Mouse (Mus musculus): ENCODE measurements around the gene Tcf7l2. TPM values are rescaled to one million over a fixed set of nuclear protein-coding genes. Genes with fewer than 3 reads are reported as not detected.
A peak's percentile ranks its signal among the peaks of the same experiment; 100 is the strongest.

The Tcf7l2 gene
- polyA plus RNA-seq, 1 experiment from 2014 or later = 215 TPM

- H3K27ac ChIP-seq = no peak overlapping the region
- no peaks in the 10 kb centered on the region for H3K9me3 ChIP-seq (replicated peaks)
- H3K9ac ChIP-seq = no peak overlapping the region
- WGBS = 86% methylated on average over 7 of the region's 7 CpGs
- no peak for ATAC-seq
- no peaks in the 10 kb centered on the region for H3K27me3 ChIP-seq
- H3K4me1 ChIP-seq = peaks cover 6% of the 10 kb centered on the region; the same call in 1 of the 2 replicates
- H3K36me3 ChIP-seq (ENCODE audit: poor library complexity, severe bottlenecking) = peaks cover 17% of the 10 kb centered on the region
- H3K4me2 ChIP-seq = no peak overlapping the region
- no peak overlapping the region for H3K4me3 ChIP-seq
These were observed 75.4 kb downstream of the Tcf7l2 start for GRCm38 (mm10) chr19:55816974-55817373.

DNA sequence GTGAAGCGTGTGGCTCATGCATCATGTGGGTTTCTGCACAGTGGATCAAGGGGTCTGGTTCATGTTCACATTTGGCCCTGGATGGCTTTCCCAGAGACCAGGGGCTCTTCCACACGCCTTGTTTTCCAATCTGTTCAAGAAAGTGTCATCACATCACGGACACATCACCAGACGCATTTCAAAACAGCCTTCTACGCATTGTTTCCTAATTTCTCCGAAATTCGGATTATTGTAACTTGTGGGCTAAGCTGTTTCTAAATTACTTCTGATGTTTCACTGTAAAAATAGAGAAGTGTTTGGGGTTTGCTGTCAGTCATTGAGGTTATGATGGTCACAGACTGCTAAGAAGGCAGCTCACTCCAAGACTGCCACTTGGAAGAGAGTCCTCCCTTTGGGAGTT is 78.6 kb downstream of the Tcf7l2 start:
- no peak overlapping the region for H3K4me2 ChIP-seq
- H3K4me3 ChIP-seq = no peak overlapping the region
- no peak for ATAC-seq
- no peaks in the 10 kb centered on the region for H3K9me3 ChIP-seq (replicated peaks)
- 95% methylated on average over 7 of the region's 7 CpGs for WGBS
- H3K36me3 ChIP-seq (ENCODE audit: poor library complexity, severe bottlenecking) = peaks cover 17% of the 10 kb centered on the region
- no peak overlapping the region for H3K9ac ChIP-seq
- no peak overlapping the region for H3K27ac ChIP-seq
- H3K27me3 ChIP-seq = no peaks in the 10 kb centered on the region
- H3K4me1 ChIP-seq = peaks cover 5% of the 10 kb centered on the region; the same call in 1 of the 2 replicates

- Histone ChIP-seq H3K27me3 (no peaks in the 10 kb centered on the region), H3K4me2 (no peak overlapping the region), H3K9ac (no peak overlapping the region), H3K4me3 (no peak overlapping the region), H3K27ac (peak overlapping the region; percentile 61; the same call in 1 of the 2 replicates), H3K36me3 (ENCODE audit: poor library complexity, severe bottlenecking) (peaks cover 9% of the 10 kb centered on the region; the same call in 1 of the 2 replicates), H3K4me1 (peaks cover 30% of the 10 kb centered on the region), H3K9me3 (replicated peaks) (no peaks in the 10 kb centered on the region)
- 43% methylated on average over 8 of the region's 8 CpGs for WGBS
- peak; percentile 43; the same call in 1 of the 2 replicates for ATAC-seq
These were observed 83.6 kb downstream of the Tcf7l2 start for GRCm38 (mm10) chr19:55825001-55825827.

DNA sequence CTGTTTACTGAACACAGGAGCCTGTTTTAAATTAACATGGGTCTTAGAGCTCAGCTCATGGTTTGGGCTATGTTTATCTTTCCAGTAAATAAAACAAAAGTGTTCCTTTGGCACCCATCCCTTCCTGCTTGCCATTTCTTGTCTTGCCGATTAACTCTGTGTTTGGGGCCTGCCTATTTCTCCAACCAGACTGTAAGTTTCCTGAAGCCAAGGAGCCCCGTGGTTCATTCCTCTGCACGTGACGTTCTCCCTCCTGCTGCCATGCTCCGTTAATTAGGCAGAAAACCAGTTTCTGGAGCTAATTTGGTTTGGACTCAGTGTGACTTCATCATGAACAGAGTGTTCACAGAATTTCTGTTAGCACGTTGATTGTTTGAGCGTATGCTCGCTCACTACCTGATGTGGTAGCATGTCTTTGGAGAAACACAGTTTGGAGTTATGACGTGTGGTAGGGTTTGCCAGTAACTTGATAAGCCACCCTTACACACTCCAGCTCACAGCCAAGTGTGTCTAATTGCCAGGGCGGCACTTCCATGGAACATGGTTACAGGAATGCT is 84.4 kb downstream of the Tcf7l2 start:
- H3K9me3 ChIP-seq (replicated peaks) = no peaks in the 10 kb centered on the region
- H3K27me3 ChIP-seq = no peaks in the 10 kb centered on the region
- H3K4me2 ChIP-seq = no peak overlapping the region
- no peak overlapping the region for H3K9ac ChIP-seq
- H3K27ac ChIP-seq = peak overlapping the region; percentile 61; the same call in 1 of the 2 replicates
- 48% methylated on average over 10 of the region's 10 CpGs for WGBS
- ATAC-seq = peak; percentile 53; the same call in 1 of the 2 replicates
- H3K4me3 ChIP-seq = no peak overlapping the region
- peaks cover 30% of the 10 kb centered on the region for H3K4me1 ChIP-seq
- H3K36me3 ChIP-seq (ENCODE audit: poor library complexity, severe bottlenecking) = peaks cover 1% of the 10 kb centered on the region; the same call in 1 of the 2 replicates

DNA sequence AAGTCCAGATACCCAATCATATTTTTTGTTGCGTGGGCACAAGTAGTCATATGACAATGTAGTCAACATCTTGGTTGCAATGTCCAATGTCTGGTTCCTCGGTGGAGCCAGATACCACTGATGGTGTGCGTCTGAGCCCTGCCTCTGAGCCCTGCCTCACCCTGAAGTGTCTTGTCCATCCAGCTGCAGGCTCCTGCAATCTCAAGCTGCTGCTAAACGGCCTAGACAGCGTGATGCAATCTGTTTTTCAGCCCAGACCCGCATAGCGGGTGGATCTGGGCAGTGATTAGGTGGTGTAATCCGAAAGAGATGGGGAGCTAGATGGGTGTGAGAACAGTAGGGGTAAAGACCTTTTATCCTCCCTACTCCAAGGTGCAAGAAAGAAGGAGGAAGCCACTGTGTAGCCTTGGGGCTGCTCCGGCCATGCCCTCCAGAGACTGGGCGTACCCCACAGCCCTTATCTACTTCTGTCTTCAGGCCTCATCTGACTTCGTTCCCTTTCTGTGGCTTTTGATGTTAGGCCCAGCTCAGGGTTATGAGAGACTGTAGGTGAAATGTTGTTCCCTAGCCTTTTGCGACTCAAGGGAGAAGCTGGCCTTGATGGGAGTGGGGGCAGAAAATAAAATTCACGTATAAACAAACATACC is 86.1 kb downstream of the Tcf7l2 start:
- Histone ChIP-seq H3K27me3 (no peaks in the 10 kb centered on the region), H3K36me3 (ENCODE audit: poor library complexity, severe bottlenecking) (no peaks in the 10 kb centered on the region), H3K4me1 (peaks cover 30% of the 10 kb centered on the region), H3K4me2 (no peak overlapping the region), H3K9ac (no peak overlapping the region), H3K9me3 (replicated peaks) (no peaks in the 10 kb centered on the region), H3K4me3 (no peak overlapping the region), H3K27ac (no peak overlapping the region)
- 82% methylated on average over 13 of the region's 13 CpGs for WGBS
- ATAC-seq = no peak

- H3K36me3 ChIP-seq (ENCODE audit: poor library complexity, severe bottlenecking) = peaks cover 4% of the 10 kb centered on the region; the same call in 1 of the 2 replicates
- H3K27me3 ChIP-seq = no peaks in the 10 kb centered on the region
- no peak overlapping the region for H3K9ac ChIP-seq
- H3K4me1 ChIP-seq = peaks cover 17% of the 10 kb centered on the region
- H3K9me3 ChIP-seq (replicated peaks) = no peaks in the 10 kb centered on the region
- H3K27ac ChIP-seq = no peak overlapping the region
- WGBS = 90% methylated on average over 9 of the region's 9 CpGs
- ATAC-seq = no peak
- H3K4me2 ChIP-seq = no peak overlapping the region
- no peak overlapping the region for H3K4me3 ChIP-seq
These were observed 89.4 kb downstream of the Tcf7l2 start for GRCm38 (mm10) chr19:55830976-55831559.

- Histone ChIP-seq H3K9ac (no peak overlapping the region), H3K36me3 (ENCODE audit: poor library complexity, severe bottlenecking) (peaks cover 4% of the 10 kb centered on the region; the same call in 1 of the 2 replicates), H3K27me3 (no peaks in the 10 kb centered on the region), H3K9me3 (replicated peaks) (no peaks in the 10 kb centered on the region), H3K27ac (no peak overlapping the region), H3K4me2 (no peak overlapping the region), H3K4me3 (no peak overlapping the region), H3K4me1 (peaks cover 12% of the 10 kb centered on the region)
- 84% methylated on average over 4 of the region's 4 CpGs for WGBS
- no peak for ATAC-seq
These were observed 90.5 kb downstream of the Tcf7l2 start for GRCm38 (mm10) chr19:55832122-55832521.

GRCm38 (mm10) chr19:55833807-55834385 is 92.3 kb downstream of the Tcf7l2 start:
- no peak overlapping the region for H3K4me2 ChIP-seq
- peaks cover 21% of the 10 kb centered on the region for H3K4me1 ChIP-seq
- peaks cover 4% of the 10 kb centered on the region; the same call in 1 of the 2 replicates for H3K36me3 ChIP-seq (ENCODE audit: poor library complexity, severe bottlenecking)
- no peak for ATAC-seq
- no peaks in the 10 kb centered on the region for H3K27me3 ChIP-seq
- WGBS = 81% methylated on average over 4 of the region's 4 CpGs
- H3K4me3 ChIP-seq = no peak overlapping the region
- no peak overlapping the region for H3K9ac ChIP-seq
- no peak overlapping the region for H3K27ac ChIP-seq
- H3K9me3 ChIP-seq (replicated peaks) = no peaks in the 10 kb centered on the region

DNA sequence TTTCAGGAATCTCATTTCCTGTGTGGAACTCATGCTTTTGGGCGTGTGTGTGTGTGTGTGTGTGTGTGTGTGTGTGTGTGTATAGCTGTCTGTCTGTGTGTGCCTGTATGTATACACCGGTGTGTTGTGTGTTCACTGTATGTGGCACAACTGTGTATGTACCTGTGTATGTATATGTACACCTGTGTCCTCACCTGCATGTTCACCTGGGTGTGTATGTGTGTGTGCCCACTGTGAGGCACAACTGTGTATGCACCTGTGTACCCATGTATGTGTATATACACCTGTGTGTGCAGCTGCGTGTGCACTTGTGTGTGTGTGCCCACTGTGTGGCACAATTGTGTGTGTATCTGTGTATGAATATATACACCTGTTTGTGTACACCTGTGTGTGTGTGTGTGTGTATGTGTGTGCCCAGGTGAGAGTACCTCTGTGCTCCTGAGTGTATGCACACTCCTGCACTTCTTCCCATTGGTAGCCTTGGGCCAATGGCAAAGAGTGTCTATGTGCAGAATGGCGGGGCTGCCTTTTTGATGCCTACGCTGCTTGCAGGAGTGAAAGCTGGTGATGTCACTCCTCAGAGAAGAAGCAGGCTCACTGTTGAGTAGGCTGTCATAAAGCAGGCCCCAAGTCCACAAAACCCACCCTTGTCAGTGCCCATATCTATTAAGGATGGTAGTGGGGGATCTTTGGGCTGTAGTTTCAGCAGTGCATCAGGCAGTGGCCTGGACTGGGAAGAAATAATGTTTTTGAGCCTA is 95.5 kb downstream of the Tcf7l2 start:
- H3K9ac ChIP-seq = no peak overlapping the region
- H3K27me3 ChIP-seq = no peaks in the 10 kb centered on the region
- peak overlapping the region; percentile 71 for H3K27ac ChIP-seq
- no peaks in the 10 kb centered on the region for H3K9me3 ChIP-seq (replicated peaks)
- peaks cover 39% of the 10 kb centered on the region for H3K4me1 ChIP-seq
- no peak overlapping the region for H3K4me3 ChIP-seq
- WGBS = 60% methylated on average over 5 of the region's 5 CpGs
- no peak for ATAC-seq
- H3K36me3 ChIP-seq (ENCODE audit: poor library complexity, severe bottlenecking) = peaks cover 4% of the 10 kb centered on the region; the same call in 1 of the 2 replicates
- H3K4me2 ChIP-seq = 0 out of 2 replicates have a peak overlapping the region, but pooled peaks have one; percentile 44

DNA sequence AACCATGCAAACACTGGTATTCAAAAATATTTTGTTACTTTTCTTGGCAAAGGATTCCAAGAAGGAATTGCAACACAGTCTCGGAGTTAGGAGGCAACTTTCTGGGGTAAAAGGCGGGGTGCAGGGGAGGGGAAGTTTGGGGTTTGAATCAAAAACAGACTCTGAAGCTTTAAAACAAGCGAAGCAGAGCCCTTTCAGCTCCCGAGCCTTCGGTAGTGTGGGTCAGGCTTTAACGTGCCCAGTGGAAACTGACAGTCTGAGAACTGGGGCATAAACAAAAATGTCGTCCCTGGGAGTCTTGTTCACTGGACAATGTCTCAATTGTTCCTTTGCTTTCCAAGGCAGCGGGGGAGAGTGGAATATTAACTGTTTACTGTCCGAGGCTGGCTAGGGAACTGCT is 96.3 kb downstream of the Tcf7l2 start:
- H3K4me3 ChIP-seq = no peak overlapping the region
- H3K9me3 ChIP-seq (replicated peaks) = no peaks in the 10 kb centered on the region
- H3K27me3 ChIP-seq = no peaks in the 10 kb centered on the region
- H3K27ac ChIP-seq = peak overlapping the region; percentile 71
- ATAC-seq = peak; percentile 51
- H3K9ac ChIP-seq = 0 out of 2 replicates have a peak overlapping the region, but pooled peaks have one; percentile 23
- H3K4me1 ChIP-seq = peaks cover 39% of the 10 kb centered on the region
- peak overlapping the region; percentile 44 for H3K4me2 ChIP-seq
- H3K36me3 ChIP-seq (ENCODE audit: poor library complexity, severe bottlenecking) = peaks cover 4% of the 10 kb centered on the region; the same call in 1 of the 2 replicates
- 3% methylated on average over 9 of the region's 9 CpGs for WGBS
